ENCODE assay signal across 9 mouse cellular contexts in the genomic region with DNA sequence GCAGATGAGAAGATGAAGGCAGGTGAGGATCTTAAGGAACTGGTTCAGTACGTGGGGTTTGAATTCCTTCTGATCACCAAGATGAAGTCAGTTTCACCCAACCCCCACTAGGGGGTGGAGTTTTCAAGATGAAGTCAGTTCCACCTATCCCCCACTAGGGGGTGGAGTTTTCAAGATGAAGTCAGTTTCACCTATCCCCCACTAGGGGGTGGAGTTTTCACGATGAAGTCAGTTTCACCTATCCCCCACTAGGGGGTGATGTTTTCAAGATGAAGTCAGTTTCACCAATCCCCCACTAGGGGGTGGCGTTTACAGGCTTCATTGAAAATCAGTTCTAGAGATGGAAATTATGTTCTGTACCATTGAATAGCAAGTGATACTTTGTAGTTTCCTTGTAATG.
A peak's percentile ranks its signal among the peaks of the same experiment; 100 is the strongest.
DNase-seq lines count a peak whose midpoint lies in the region; ATAC-seq and TF ChIP-seq lines count a peak whose summit lies in the region.
"Had no signal": no experiment of that assay in that cellular context is flagged by ENCODE, and none has a peak within 500 bp of the region (broad histone marks: within the 10 kb centered on the region; RNA-seq: fewer than 3 reads in every experiment).

No protein-coding gene starts in this region.

- peak; percentile 99 for TF ChIP-seq CTCF in heart, postnatal 0 days (IDR thresholded peaks at IDR 0.05; ENCODE audit: low read depth)

- H3K9ac ChIP-seq in heart, postnatal 0 days (replicated peaks; ENCODE audit: low read depth, low read length), result no peak overlapping the region
- H3K9ac ChIP-seq: neural tube, embryonic 13.5 days had no signal

- no peaks in the 10 kb centered on the region for H3K27me3 ChIP-seq in heart, postnatal 0 days (ENCODE audit: control insufficient read depth, insufficient read depth, low read length)
- H3K27me3 ChIP-seq in heart, embryonic 10.5 days (ENCODE audit: insufficient read depth, poor library complexity, severe bottlenecking), result no peaks in the 10 kb centered on the region
- H3K27me3 ChIP-seq: neural tube, embryonic 13.5 days had no signal

- TF ChIP-seq EP300 in heart, postnatal 0 days (IDR thresholded peaks at IDR 0.05; ENCODE audit: low read depth), result no peak

- WGBS in heart, postnatal 0 days, result 91% methylated on average over 3 of the region's 3 CpGs
- 85% methylated on average over 3 of the region's 3 CpGs for WGBS in heart, embryonic 10.5 days

- no peak for ATAC-seq in heart, postnatal 0 days (ENCODE audit: insufficient read depth, low read depth)

- no peak overlapping the region for H3K4me2 ChIP-seq in heart, postnatal 0 days (ENCODE audit: low read depth, low read length)
- H3K4me2 ChIP-seq: neural tube, embryonic 13.5 days had no signal

- peak; percentile 52 for DNase-seq in heart, postnatal 0 days (ENCODE audit: low spot score)
- no peak for DNase-seq in heart, embryonic 10.5 days (ENCODE audit: low spot score)
- peak; percentile 1 for DNase-seq in thymus, postnatal 25 days
- DNase-seq in thymus, adult 18-20 months, result no peak
- DNase-seq in induced T-regulatory cell, adult 2 months (ENCODE audit: low read depth), result peak; percentile 70
- no peak for DNase-seq in right cerebral cortex, postnatal 36 days (ENCODE audit: low spot score in 2 of 2)
- DNase-seq in ovary, postnatal 36 days (ENCODE audit: low spot score), result no peak
- no peak for DNase-seq in cerebellum, adult 9-10 months

- H3K4me1 ChIP-seq in heart, postnatal 0 days (ENCODE audit: control insufficient read depth, insufficient read depth), result 0 out of 2 replicates have a peak, but pooled peaks cover 6% of the 10 kb centered on the region
- peaks cover 9% of the 10 kb centered on the region; the same call in 1 of the 2 replicates for H3K4me1 ChIP-seq in heart, embryonic 10.5 days

- no peaks in the 10 kb centered on the region for H3K36me3 ChIP-seq in heart, postnatal 0 days (replicated peaks; ENCODE audit: control insufficient read depth, insufficient read depth, low read length)
- no peaks in the 10 kb centered on the region for H3K36me3 ChIP-seq in heart, embryonic 10.5 days
- H3K36me3 ChIP-seq: neural tube, embryonic 13.5 days had no signal

- H3K27ac ChIP-seq in heart, postnatal 0 days (ENCODE audit: low read depth), result no peak overlapping the region
- no peak overlapping the region for H3K27ac ChIP-seq in heart, embryonic 10.5 days
- H3K27ac ChIP-seq: neural tube, embryonic 13.5 days had no signal

- H3K9me3 ChIP-seq in heart, postnatal 0 days (replicated peaks; ENCODE audit: control insufficient read depth, low read length), result no peaks in the 10 kb centered on the region
- no peaks in the 10 kb centered on the region for H3K9me3 ChIP-seq in heart, embryonic 10.5 days

- no peak overlapping the region for H3K4me3 ChIP-seq in heart, postnatal 0 days (ENCODE audit: low read depth, low read length)
- H3K4me3 ChIP-seq in heart, embryonic 10.5 days, result no peak overlapping the region
- H3K4me3 ChIP-seq: neural tube, embryonic 13.5 days had no signal

Comparison
In these comparisons a context has a peak if more than half of its experiments do, and no peak if none do; other contexts are left out.
1. DNase-seq: peak in heart, postnatal 0 days (single experiment), thymus, postnatal 25 days (single experiment) and induced T-regulatory cell, adult 2 months (single experiment); none in heart, embryonic 10.5 days (single experiment), thymus, adult 18-20 months (0 of 2), right cerebral cortex, postnatal 36 days (0 of 2), ovary, postnatal 36 days (single experiment) and cerebellum, adult 9-10 months (single experiment).